In genomic region chr11:76351624-76352011, GRCm38 (mm10) we compare ENCODE assay signal across 12 mouse cellular contexts. TPM values are rescaled to one million over a fixed set of nuclear protein-coding genes. Genes with fewer than 3 reads are reported as not detected.
DNase-seq lines count a peak whose midpoint lies in the region; ATAC-seq and TF ChIP-seq lines count a peak whose summit lies in the region.
"Had no signal": no experiment of that assay in that cellular context is flagged by ENCODE, and none has a peak within 500 bp of the region (broad histone marks: within the 10 kb centered on the region; RNA-seq: fewer than 3 reads in every experiment).

No protein-coding gene starts in this region.

- WGBS in kidney, embryonic 16.5 days: 21% methylated on average over 3 of the region's 3 CpGs
- WGBS in limb, embryonic 15.5 days: 24% methylated on average over 3 of the region's 3 CpGs

- H3K9ac ChIP-seq in kidney, embryonic 16.5 days (replicated peaks; ENCODE audit: low read length): no peak overlapping the region
- no peak overlapping the region for H3K9ac ChIP-seq in CH12.LX (ENCODE audit: insufficient read depth, low read depth)
- no peak overlapping the region for H3K9ac ChIP-seq in limb, embryonic 15.5 days

- H3K27me3 ChIP-seq in kidney, embryonic 16.5 days (ENCODE audit: insufficient read depth, low read length): no peaks in the 10 kb centered on the region
- no peaks in the 10 kb centered on the region for H3K27me3 ChIP-seq in CH12.LX (replicated peaks)
- no peaks in the 10 kb centered on the region for H3K27me3 ChIP-seq in limb, embryonic 15.5 days

- DNase-seq in kidney, postnatal 14 days: no peak
- DNase-seq in CH12.LX (ENCODE audit: extremely low read depth): peak; percentile 6
- DNase-seq in fibroblast of lung, adult 2 months (ENCODE audit: low read depth): peak; percentile 65
- DNase-seq in left cerebral cortex, postnatal 14 days (ENCODE audit: low spot score in 2 of 2): no peak
- no peak for DNase-seq in spleen, adult 12 weeks (ENCODE audit: low spot score)
- DNase-seq in frontal cortex, adult 2 months (ENCODE audit: extremely low spot score in 1 of 2, low spot score in 1 of 2): no peak
- DNase-seq: cerebellum, adult 9-10 months; gastrocnemius, postnatal 36 days; heart, postnatal 10 days; kidney, postnatal 36 days had no signal

- TF ChIP-seq POLR2A in CH12.LX (IDR thresholded peaks at IDR 0.05; ENCODE audit: low read depth, low read length): no peak

- intact Hi-C loops in left cerebral cortex, postnatal 14 days (cut with DNase I): no loop called here

- no peak for TF ChIP-seq RAD21 in CH12.LX (IDR thresholded peaks at IDR 0.05; ENCODE audit: low read depth, low read length)

- in situ Hi-C loops in CH12.LX (cut with MboI; ENCODE audit: low pct_ligation_motif_present, low pct_unique_long_range_greater_than_20kb, low sequenced_read_pairs): no loop called here

- dilution Hi-C loops in CH12.LX (cut with MboI; ENCODE audit: extremely low pct_ligation_motif_present, extremely low pct_unique_long_range_greater_than_20kb, low sequenced_read_pairs): no loop called here

- H3K9me3 ChIP-seq in kidney, embryonic 16.5 days (ENCODE audit: low read length): no peaks in the 10 kb centered on the region
- H3K9me3 ChIP-seq in CH12.LX (replicated peaks; ENCODE audit: low read length): no peaks in the 10 kb centered on the region
- no peaks in the 10 kb centered on the region for H3K9me3 ChIP-seq in limb, embryonic 15.5 days

- H3K4me3 ChIP-seq in kidney, embryonic 16.5 days (ENCODE audit: low read length): no peak overlapping the region
- no peak overlapping the region for H3K4me3 ChIP-seq in CH12.LX (replicated peaks in 1 of 3; ENCODE audit: low read depth in 2 of 3, low read length in 2 of 3, poor library complexity in 1 of 3)
- no peak overlapping the region for H3K4me3 ChIP-seq in limb, embryonic 15.5 days

- peaks cover 74% of the 10 kb centered on the region for H3K4me1 ChIP-seq in kidney, embryonic 16.5 days (ENCODE audit: insufficient read depth, low read length)
- H3K4me1 ChIP-seq in CH12.LX (ENCODE audit: control insufficient read depth in 1 of 2, insufficient read depth in 2 of 2): peaks cover 0 to 22% of the 10 kb centered on the region in 2 experiments; a peak in 2 of 4 replicates
- peaks cover 80% of the 10 kb centered on the region for H3K4me1 ChIP-seq in limb, embryonic 15.5 days

- no peak for TF ChIP-seq CTCF in CH12.LX (conservative IDR thresholded peaks at IDR 0.05 in 1 of 2, IDR thresholded peaks at IDR 0.05 in 1 of 2; ENCODE audit: low read depth in 2 of 2, low read length in 2 of 2)

- no peaks in the 10 kb centered on the region for H3K36me3 ChIP-seq in kidney, embryonic 16.5 days (ENCODE audit: insufficient read depth, low read length)
- peaks cover 0 to 2% of the 10 kb centered on the region in 2 experiments for H3K36me3 ChIP-seq in CH12.LX (replicated peaks in 1 of 2; ENCODE audit: control insufficient read depth in 1 of 2, insufficient read depth in 1 of 2, low read length in 1 of 2)
- H3K36me3 ChIP-seq in limb, embryonic 15.5 days: no peaks in the 10 kb centered on the region; the same call in 1 of the 2 replicates

- no peaks in the 10 kb centered on the region for H3K79me2 ChIP-seq in CH12.LX (replicated peaks; ENCODE audit: control insufficient read depth, extremely low read depth, insufficient read depth, poor library complexity, severe bottlenecking)

- H3K27ac ChIP-seq in kidney, embryonic 16.5 days (ENCODE audit: low read length): 0 out of 2 replicates have a peak overlapping the region, but pooled peaks have one; percentile 30
- no peak overlapping the region for H3K27ac ChIP-seq in CH12.LX (ENCODE audit: insufficient read depth, low read depth)
- 0 out of 2 replicates have a peak overlapping the region, but pooled peaks have one; percentile 43 for H3K27ac ChIP-seq in limb, embryonic 15.5 days

- ATAC-seq in kidney, embryonic 16.5 days (ENCODE audit: low FRiP score, low TSS enrichment): no peak
- no peak for ATAC-seq in limb, embryonic 15.5 days (ENCODE audit: insufficient number of reproducible peaks, low FRiP score, low TSS enrichment, low read depth)

- TF ChIP-seq EP300 in CH12.LX (IDR thresholded peaks at IDR 0.05; ENCODE audit: low read length): no peak

- 0 out of 2 replicates have a peak overlapping the region, but pooled peaks have one; percentile 7 for H3K4me2 ChIP-seq in kidney, embryonic 16.5 days (replicated peaks; ENCODE audit: low read depth, low read length)
- no peak overlapping the region for H3K4me2 ChIP-seq in CH12.LX (ENCODE audit: insufficient read depth, low read depth, poor library complexity, severe bottlenecking)
- H3K4me2 ChIP-seq in limb, embryonic 15.5 days: no peak overlapping the region

TF ChIP-seq in CH12.LX, 34 proteins besides CTCF, POLR2A, EP300 and RAD21:
- TF ChIP-seq ZMIZ1 (IDR thresholded peaks at IDR 0.05; ENCODE audit: low read depth, low read length) (no peak), BHLHE40 (IDR thresholded peaks at IDR 0.05; ENCODE audit: low read depth, low read length) (no peak), UBTF (IDR thresholded peaks at IDR 0.05; ENCODE audit: low read depth, low read length) (no peak), TBP (conservative IDR thresholded peaks at IDR 0.05; ENCODE audit: low read depth, low read length) (no peak)
TF ChIP-seq in CH12.LX: peak in this region for 0.

RNA-seq across cellular contexts. Expression of gene Nxn, which starts 47.3 kb away (rescaled TPM):
- polyA plus RNA-seq in kidney, embryonic 16.5 days (2015; fragmentation: Nextera tagmentation; extraction: Ambion mirVana): 26.9 and 29.5 TPM in 2 replicates
- total RNA-seq in CH12.LX (2012; rRNA removed) (16.5 and 19.2 TPM in 2 replicates), CH12.LX (2014; rRNA removed) (12.9 and 15.3 TPM in 2 replicates)
- 24.8 and 25.0 TPM in 2 replicates for polyA plus RNA-seq in CH12.LX (2012; ENCODE audit: insufficient read length, low read depth)
- 48.1 and 60.8 TPM in 2 replicates for polyA plus RNA-seq in limb, embryonic 15.5 days (2015; fragmentation: Nextera tagmentation; extraction: Ambion mirVana)
- total RNA-seq in left cerebral cortex, postnatal 14 days (2021): 10 to 100 TPM; 10.1 to 12.2 TPM
- polyA plus RNA-seq in frontal cortex, adult 2 months (2012; rRNA removed): 9.2 and 9.8 TPM in 2 replicates

RNA-seq across cellular contexts. Expression of gene Timm22, which starts 55.1 kb away (rescaled TPM):
- polyA plus RNA-seq in kidney, embryonic 16.5 days (2015; fragmentation: Nextera tagmentation; extraction: Ambion mirVana): 106 and 112 TPM in 2 replicates
- total RNA-seq in CH12.LX (2012; rRNA removed) (53.8 and 65.2 TPM in 2 replicates), CH12.LX (2014; rRNA removed) (81.4 and 81.5 TPM in 2 replicates)
- polyA plus RNA-seq in CH12.LX (2012; ENCODE audit: insufficient read length, low read depth): 44.6 and 62.5 TPM in 2 replicates
- polyA plus RNA-seq in limb, embryonic 15.5 days (2015; fragmentation: Nextera tagmentation; extraction: Ambion mirVana): 101 and 107 TPM in 2 replicates
- 10 to 100 TPM; 38.0 to 40.1 TPM for total RNA-seq in left cerebral cortex, postnatal 14 days (2021)
- polyA plus RNA-seq in frontal cortex, adult 2 months (2012; rRNA removed): 20.9 and 31.4 TPM in 2 replicates

Comparison
In these comparisons a context has a peak if more than half of its experiments do, and no peak if none do; other contexts are left out.
1. DNase-seq: peak in CH12.LX (single experiment) and fibroblast of lung, adult 2 months (single experiment); none in kidney, postnatal 14 days (single experiment), left cerebral cortex, postnatal 14 days (0 of 2), spleen, adult 12 weeks (single experiment) and frontal cortex, adult 2 months (0 of 2).